ENCODE assay signal across 7 mouse cellular contexts in the genomic region with DNA sequence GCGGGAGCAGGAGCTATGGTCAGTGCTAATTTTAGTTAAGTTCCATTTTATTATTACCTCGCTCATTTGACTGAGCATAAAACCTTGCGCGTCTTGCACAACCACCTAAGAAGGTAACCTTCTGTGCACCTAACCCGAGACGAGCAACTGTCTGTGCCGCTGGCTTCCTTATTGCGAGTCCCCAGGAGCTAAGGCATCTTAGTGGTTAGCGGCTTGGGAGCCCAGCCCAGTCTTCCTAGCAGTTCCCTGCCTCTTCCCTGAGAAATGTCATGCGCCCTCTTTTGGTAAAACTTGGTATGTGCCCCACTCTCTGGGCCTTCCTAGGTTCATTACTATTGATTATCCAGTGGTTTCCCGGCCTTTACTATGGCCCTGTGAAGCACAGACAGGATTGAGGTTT. TPM values are rescaled to one million over a fixed set of nuclear protein-coding genes. Genes with fewer than 3 reads are reported as not detected.
DNase-seq lines count a peak whose midpoint lies in the region; ATAC-seq lines count a peak whose summit lies in the region.

No protein-coding gene starts in this region.

- H3K27ac ChIP-seq in intestine, embryonic 14.5 days (ENCODE audit: low read depth): peak overlapping the region; percentile 30; the same call in 1 of the 2 replicates

- peak overlapping the region; percentile 91 for H3K4me2 ChIP-seq in intestine, embryonic 14.5 days (ENCODE audit: low read length)

- DNase-seq in adrenal gland, postnatal 14 days: peak; percentile 85
- peak; percentile 78 for DNase-seq in embryo, embryonic 11.5 days (ENCODE audit: low read depth, low spot score)
- peak; percentile 77 to 87 for DNase-seq in gastrocnemius, postnatal 36 days
- DNase-seq in intestine, embryonic 14.5 days (ENCODE audit: low spot score): peak; percentile 91
- DNase-seq in left cerebral cortex, postnatal 14 days (ENCODE audit: low spot score in 2 of 2): peak; percentile 88
- DNase-seq in right cerebral cortex, postnatal 25 days: peak; percentile 82

- WGBS in intestine, embryonic 14.5 days: under 1% methylated on average over 11 of the region's 11 CpGs

- H3K36me3 ChIP-seq in intestine, embryonic 14.5 days (ENCODE audit: control insufficient read depth, insufficient read depth, low read length): peaks cover 10% of the 10 kb centered on the region; the same call in 1 of the 2 replicates

- ATAC-seq in intestine, embryonic 14.5 days (replicated peaks; ENCODE audit: low FRiP score, low TSS enrichment, low read depth): 0 out of 2 replicates have a peak, but pooled peaks have one; percentile 14
- peak; percentile 54 for ATAC-seq in megakaryocyte-erythroid progenitor cell, adult 5-6 weeks (replicated peaks; ENCODE audit: low FRiP score, low TSS enrichment, poor library complexity, severe bottlenecking)

- H3K27me3 ChIP-seq in intestine, embryonic 14.5 days (replicated peaks; ENCODE audit: control insufficient read depth, insufficient read depth, low read length): no peaks in the 10 kb centered on the region

- no peak overlapping the region; the same call in 1 of the 2 replicates for H3K9ac ChIP-seq in intestine, embryonic 14.5 days (ENCODE audit: low read length)

- intact Hi-C loops in gastrocnemius, postnatal 36 days (cut with DNase I): no loop called here
- intact Hi-C loops in left cerebral cortex, postnatal 14 days (cut with DNase I): loop anchor here (10.0 kb wide), 1 partner anchor 213 kb away; no protein-coding TSS in a partner anchor

- peak overlapping the region; percentile 70 for H3K4me3 ChIP-seq in intestine, embryonic 14.5 days (ENCODE audit: low read depth, low read length)

- peaks cover 8% of the 10 kb centered on the region for H3K4me1 ChIP-seq in intestine, embryonic 14.5 days (replicated peaks; ENCODE audit: control insufficient read depth, insufficient read depth, low read length)

- H3K9me3 ChIP-seq in intestine, embryonic 14.5 days (ENCODE audit: control insufficient read depth, low read length): no peaks in the 10 kb centered on the region

RNA-seq across cellular contexts. Expression of gene Pdk2, which starts 0.9 kb away (rescaled TPM):
- total RNA-seq in adrenal gland, postnatal 14 days (2021): 147 and 156 TPM in 2 replicates
- 100 to 1,000 TPM; 370 to 480 TPM for total RNA-seq in gastrocnemius, postnatal 36 days (2021)
- 26.4 and 29.6 TPM in 2 replicates for polyA plus RNA-seq in intestine, embryonic 14.5 days (2014; fragmentation: Nextera tagmentation; extraction: Ambion mirVana)
- total RNA-seq in left cerebral cortex, postnatal 14 days (2021): 10 to 100 TPM; 69.2 to 75.4 TPM
- 16.9 and 21.5 TPM in 2 replicates for total RNA-seq in megakaryocyte-erythroid progenitor cell, adult 5-6 weeks (2014; fragmentation: Nextera tagmentation)
- 3.2 and 5.2 TPM in 2 replicates for total RNA-seq in megakaryocyte-erythroid progenitor cell, adult 5-6 weeks (2017)

RNA-seq across cellular contexts. Expression of gene Samd14, which starts 32.4 kb away (rescaled TPM):
- total RNA-seq in adrenal gland, postnatal 14 days (2021): 5.4 and 7.3 TPM in 2 replicates
- total RNA-seq in gastrocnemius, postnatal 36 days (2021): under 1 TPM; 0.44 to 0.56 TPM
- 20.3 and 22.1 TPM in 2 replicates for polyA plus RNA-seq in intestine, embryonic 14.5 days (2014; fragmentation: Nextera tagmentation; extraction: Ambion mirVana)
- total RNA-seq in left cerebral cortex, postnatal 14 days (2021): 10 to 100 TPM; 48.5 to 52.2 TPM
- total RNA-seq in megakaryocyte-erythroid progenitor cell, adult 5-6 weeks (2014; fragmentation: Nextera tagmentation): 69.9 and 89.1 TPM in 2 replicates
- 29.0 and 30.8 TPM in 2 replicates for total RNA-seq in megakaryocyte-erythroid progenitor cell, adult 5-6 weeks (2017)

RNA-seq across cellular contexts. Expression of gene Itga3, which starts 34.5 kb away (rescaled TPM):
- 33.9 and 36.1 TPM in 2 replicates for total RNA-seq in adrenal gland, postnatal 14 days (2021)
- total RNA-seq in gastrocnemius, postnatal 36 days (2021): 1 to 10 TPM; 3.2 to 4.0 TPM
- 24.1 and 29.0 TPM in 2 replicates for polyA plus RNA-seq in intestine, embryonic 14.5 days (2014; fragmentation: Nextera tagmentation; extraction: Ambion mirVana)
- 10 to 100 TPM; 12.2 to 15.5 TPM for total RNA-seq in left cerebral cortex, postnatal 14 days (2021)
- total RNA-seq in megakaryocyte-erythroid progenitor cell, adult 5-6 weeks (2014; fragmentation: Nextera tagmentation): not detected in 2 replicates
- 0.28 TPM in 1 of 2 replicates, not detected in the other for total RNA-seq in megakaryocyte-erythroid progenitor cell, adult 5-6 weeks (2017)

RNA-seq across cellular contexts. Expression of gene Ppp1r9b, which starts 51.3 kb away (rescaled TPM):
- total RNA-seq in adrenal gland, postnatal 14 days (2021): 101 and 109 TPM in 2 replicates
- 10 to 100 TPM; 21.9 to 22.0 TPM for total RNA-seq in gastrocnemius, postnatal 36 days (2021)
- polyA plus RNA-seq in intestine, embryonic 14.5 days (2014; fragmentation: Nextera tagmentation; extraction: Ambion mirVana): 11.9 and 12.2 TPM in 2 replicates
- 100 to 1,000 TPM; 505 to 506 TPM for total RNA-seq in left cerebral cortex, postnatal 14 days (2021)
- total RNA-seq in megakaryocyte-erythroid progenitor cell, adult 5-6 weeks (2014; fragmentation: Nextera tagmentation): 121 and 137 TPM in 2 replicates
- 174 and 229 TPM in 2 replicates for total RNA-seq in megakaryocyte-erythroid progenitor cell, adult 5-6 weeks (2017)

Comparison
In these comparisons a context has a peak if more than half of its experiments do, and no peak if none do; other contexts are left out.
1. Peak in every context shown above with its lines: DNase-seq, ATAC-seq, H3K4me3 ChIP-seq and H3K27ac ChIP-seq.